16 mouse cellular contexts compared by ENCODE assay signal in the genomic region with DNA sequence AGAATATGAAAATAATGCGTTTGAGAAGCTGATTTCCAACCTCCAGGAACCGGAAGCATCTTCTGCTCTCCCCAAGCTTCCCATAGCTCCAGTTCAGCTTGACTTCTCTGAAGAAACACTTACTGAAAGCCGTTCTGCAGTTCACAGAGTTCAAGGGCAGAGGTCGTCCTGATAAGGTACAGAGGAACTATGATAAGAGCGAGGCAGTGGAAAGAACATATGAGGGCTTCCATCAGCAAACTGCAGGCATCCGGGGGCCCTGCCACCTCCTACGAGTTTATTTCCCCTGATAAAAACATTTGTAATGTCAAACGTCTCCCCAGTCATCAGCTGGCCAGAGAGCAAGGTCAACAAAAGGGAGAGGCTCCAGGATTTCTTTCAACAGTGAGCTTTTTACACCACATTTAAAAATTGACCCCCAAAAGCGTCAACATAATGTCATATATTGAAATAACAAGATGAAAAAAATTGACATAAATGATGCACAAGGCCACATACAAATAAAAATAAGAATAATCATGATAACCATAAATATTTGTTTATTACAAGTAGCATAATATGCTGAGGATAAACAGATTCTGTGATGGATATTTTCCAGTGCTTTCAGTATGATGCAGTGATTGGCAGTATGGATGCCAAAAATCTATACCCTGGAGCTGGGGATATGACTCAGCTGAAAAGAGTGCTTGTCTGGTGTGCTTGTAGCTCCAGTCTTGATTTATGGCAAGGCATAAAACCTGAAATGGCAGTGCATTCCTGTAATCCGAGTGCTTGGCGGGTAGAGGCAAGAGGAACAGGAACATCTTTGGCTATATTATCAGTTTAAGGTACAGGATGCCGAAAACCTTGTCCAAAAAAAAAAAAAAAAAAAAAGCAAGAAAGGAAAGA. TPM values are rescaled to one million over a fixed set of nuclear protein-coding genes. Genes with fewer than 3 reads are reported as not detected.
DNase-seq lines count a peak whose midpoint lies in the region; ATAC-seq and TF ChIP-seq lines count a peak whose summit lies in the region.
"Had no signal": no experiment of that assay in that cellular context is flagged by ENCODE, and none has a peak within 500 bp of the region (broad histone marks: within the 10 kb centered on the region; RNA-seq: fewer than 3 reads in every experiment).

No protein-coding gene starts in this region.

- H3K4me1 ChIP-seq in heart, embryonic 10.5 days: peaks cover 27% of the 10 kb centered on the region; the same call in 1 of the 2 replicates
- no peaks in the 10 kb centered on the region; the same call in 1 of the 2 replicates for H3K4me1 ChIP-seq in intestine, postnatal 0 days (replicated peaks; ENCODE audit: control insufficient read depth, insufficient read depth, low read length)
- H3K4me1 ChIP-seq: embryonic facial prominence, embryonic 13.5 days had no signal

- ATAC-seq in intestine, postnatal 0 days: peak; percentile 82

- intact Hi-C loops in left cerebral cortex, postnatal 10 days (cut with DNase I): no loop called here

- no peak overlapping the region for H3K4me2 ChIP-seq in intestine, postnatal 0 days (replicated peaks; ENCODE audit: low read depth)
- H3K4me2 ChIP-seq: embryonic facial prominence, embryonic 13.5 days; liver, embryonic 13.5 days had no signal

- no peaks in the 10 kb centered on the region for H3K9me3 ChIP-seq in heart, embryonic 10.5 days
- no peaks in the 10 kb centered on the region for H3K9me3 ChIP-seq in intestine, postnatal 0 days (ENCODE audit: control insufficient read depth)
- H3K9me3 ChIP-seq: embryonic facial prominence, embryonic 13.5 days; liver, embryonic 13.5 days had no signal

- H3K36me3 ChIP-seq in heart, embryonic 10.5 days: no peaks in the 10 kb centered on the region
- no peaks in the 10 kb centered on the region for H3K36me3 ChIP-seq in intestine, postnatal 0 days (ENCODE audit: control insufficient read depth, insufficient read depth)
- H3K36me3 ChIP-seq: embryonic facial prominence, embryonic 13.5 days; G1E; liver, embryonic 13.5 days had no signal

- no peak overlapping the region for H3K9ac ChIP-seq in intestine, postnatal 0 days (ENCODE audit: low read depth, low read length)
- H3K9ac ChIP-seq: embryonic facial prominence, embryonic 13.5 days; liver, embryonic 13.5 days had no signal

- WGBS in heart, embryonic 10.5 days: 38% methylated on average over 12 of the region's 12 CpGs
- WGBS in intestine, postnatal 0 days: 24% methylated on average over 12 of the region's 12 CpGs

- no peak for TF ChIP-seq CTCF in intestine, postnatal 0 days (IDR thresholded peaks at IDR 0.05; ENCODE audit: low read depth)
- TF ChIP-seq CTCF in layer of hippocampus, adult 2 months (conservative IDR thresholded peaks at IDR 0.05): no peak

- DNase-seq in 3134 (ENCODE audit: extremely low read depth, insufficient read length, low spot score) (peak; percentile 47), 3T3-L1 (ENCODE audit: low read depth, low spot score) (peak; percentile 98)
- peak; percentile 83 for DNase-seq in heart, embryonic 10.5 days (ENCODE audit: low spot score)
- DNase-seq in left cerebral cortex, postnatal 10 days (ENCODE audit: extremely low spot score in 1 of 2, low spot score in 2 of 2): no peak
- DNase-seq in layer of hippocampus, adult 2 months (ENCODE audit: low spot score in 2 of 2): no peak
- DNase-seq in left cerebral cortex, adult 9 months (ENCODE audit: low spot score in 2 of 2): no peak
- DNase-seq: cerebellum, adult 9-10 months; kidney, adult 9 months; layer of hippocampus, postnatal 36 days; liver, embryonic 13.5 days; thymus, postnatal 25 days had no signal

- H3K27ac ChIP-seq in heart, embryonic 10.5 days: peak overlapping the region; percentile 19; the same call in 1 of the 2 replicates
- peak overlapping the region; percentile 29; the same call in 1 of the 2 replicates for H3K27ac ChIP-seq in intestine, postnatal 0 days (ENCODE audit: low read depth, low read length)
- H3K27ac ChIP-seq in layer of hippocampus, adult 2 months: no peak overlapping the region
- H3K27ac ChIP-seq: embryonic facial prominence, embryonic 13.5 days; liver, embryonic 13.5 days had no signal

- H3K27me3 ChIP-seq in heart, embryonic 10.5 days (ENCODE audit: insufficient read depth, poor library complexity, severe bottlenecking): no peaks in the 10 kb centered on the region
- H3K27me3 ChIP-seq in intestine, postnatal 0 days (replicated peaks; ENCODE audit: control insufficient read depth, insufficient read depth, low read length): no peaks in the 10 kb centered on the region
- H3K27me3 ChIP-seq: embryonic facial prominence, embryonic 13.5 days; liver, embryonic 13.5 days had no signal

- H3K4me3 ChIP-seq in heart, embryonic 10.5 days: no peak overlapping the region
- no peak overlapping the region for H3K4me3 ChIP-seq in intestine, postnatal 0 days (ENCODE audit: low read depth, low read length)
- no peak overlapping the region for H3K4me3 ChIP-seq in layer of hippocampus, adult 2 months
- H3K4me3 ChIP-seq: embryonic facial prominence, embryonic 13.5 days; liver, embryonic 13.5 days had no signal

RNA-seq across cellular contexts. Expression of a gene that starts 11.3 kb away (rescaled TPM):
- 0.20 TPM in 1 of 2 replicates, not detected in the other for polyA plus RNA-seq in heart, embryonic 10.5 days (2016; fragmentation: Nextera tagmentation; extraction: Ambion mirVana)
- polyA plus RNA-seq in intestine, postnatal 0 days (2015; fragmentation: Nextera tagmentation; extraction: Ambion mirVana): 0.83 and 0.94 TPM in 2 replicates
- not detected for total RNA-seq in left cerebral cortex, postnatal 10 days (2021)
- under 1 TPM; 0.37 to 0.38 TPM for total RNA-seq in layer of hippocampus, adult 2 months (2021)
- total RNA-seq: G1E; megakaryocyte progenitor cell, adult 5-6 weeks had no signal
- polyA plus RNA-seq: embryonic facial prominence, embryonic 13.5 days; G1E; liver, embryonic 13.5 days had no signal

RNA-seq across cellular contexts. Expression of a gene that starts 13.1 kb away (rescaled TPM):
- 12.0 and 12.5 TPM in 2 replicates for polyA plus RNA-seq in heart, embryonic 10.5 days (2016; fragmentation: Nextera tagmentation; extraction: Ambion mirVana)
- polyA plus RNA-seq in intestine, postnatal 0 days (2015; fragmentation: Nextera tagmentation; extraction: Ambion mirVana): 27.9 and 31.9 TPM in 2 replicates
- total RNA-seq in left cerebral cortex, postnatal 10 days (2021): 10 to 100 TPM; 48.4 to 51.9 TPM
- total RNA-seq in layer of hippocampus, adult 2 months (2021): 100 to 1,000 TPM; 106 to 116 TPM
- total RNA-seq: G1E had no signal
- polyA plus RNA-seq: G1E had no signal

RNA-seq across cellular contexts. Expression of a gene that starts 52.1 kb away (rescaled TPM):
- not detected in 2 replicates for polyA plus RNA-seq in heart, embryonic 10.5 days (2016; fragmentation: Nextera tagmentation; extraction: Ambion mirVana)
- polyA plus RNA-seq in intestine, postnatal 0 days (2015; fragmentation: Nextera tagmentation; extraction: Ambion mirVana): 147 and 153 TPM in 2 replicates
- under 1 TPM in 1 of 2 experiments, not detected in 1; 0.12 TPM for total RNA-seq in left cerebral cortex, postnatal 10 days (2021)
- not detected for total RNA-seq in layer of hippocampus, adult 2 months (2021)
- total RNA-seq: G1E; layer of hippocampus, postnatal 36 days; megakaryocyte progenitor cell, adult 5-6 weeks had no signal
- polyA plus RNA-seq: G1E; hindbrain, embryonic 11.5 days; liver, embryonic 13.5 days had no signal

Comparison
In these comparisons a context has a peak if more than half of its experiments do, and no peak if none do; other contexts are left out.
1. DNase-seq: peak in 3134 (single experiment), 3T3-L1 (single experiment) and heart, embryonic 10.5 days (single experiment); none in left cerebral cortex, postnatal 10 days (0 of 2), layer of hippocampus, adult 2 months (0 of 2) and left cerebral cortex, adult 9 months (0 of 2).